Mouse (Mus musculus): Measurements from ENCODE around the gene Inf2. TPM values are rescaled to one million over a fixed set of nuclear protein-coding genes. Genes with fewer than 3 reads are reported as not detected.

Gene Inf2
- polyA plus RNA-seq, 1 experiment from 2014 or later, result 2.2 TPM

DNA sequence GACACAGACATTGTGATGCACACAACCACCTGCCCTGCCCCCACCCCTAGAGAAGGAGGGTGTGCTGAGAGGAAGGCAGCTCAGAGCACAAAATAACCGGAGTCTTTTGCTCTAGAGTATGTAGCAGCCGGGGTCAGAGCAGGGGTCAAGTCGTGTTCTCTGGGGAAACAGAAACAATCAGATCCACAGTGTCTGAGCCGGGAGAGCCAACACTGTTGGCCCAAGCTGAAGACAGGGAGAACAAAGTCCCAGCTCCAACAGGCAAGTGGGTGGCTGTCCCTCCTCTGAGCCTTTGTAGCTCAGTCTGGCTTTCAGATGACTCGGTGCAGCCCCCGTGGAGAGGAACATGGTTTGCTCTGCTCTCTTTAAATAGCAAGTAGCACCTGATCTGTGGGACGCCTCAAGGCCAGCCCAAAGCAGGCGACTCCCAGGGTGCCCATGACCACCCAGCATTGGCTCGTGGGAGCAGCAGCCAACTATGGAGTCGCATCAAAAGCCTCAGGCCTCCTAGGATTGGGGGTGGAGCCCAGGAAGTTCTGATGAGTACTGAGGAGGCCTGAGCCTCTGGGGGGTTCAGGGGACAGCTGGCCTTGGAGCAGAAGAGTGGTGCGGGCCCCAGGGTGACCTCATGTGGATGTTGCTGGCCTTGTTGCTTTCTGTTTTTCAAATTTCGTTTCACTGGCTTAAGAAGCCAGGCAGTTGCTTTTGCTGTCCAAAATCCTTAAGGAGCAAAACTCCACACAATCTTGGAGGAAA is 43.5 kb upstream of the Inf2 start:
- Histone ChIP-seq H3K9me3 (ENCODE audit: control insufficient read depth, low read length) (no peaks in the 10 kb centered on the region), H3K4me1 (ENCODE audit: control insufficient read depth, insufficient read depth, low read length) (no peaks in the 10 kb centered on the region; the same call in 1 of the 2 replicates), H3K36me3 (ENCODE audit: control insufficient read depth, insufficient read depth, low read length) (no peaks in the 10 kb centered on the region), H3K9ac (ENCODE audit: low read length) (no peak overlapping the region), H3K27me3 (ENCODE audit: control insufficient read depth, insufficient read depth, low read length) (no peaks in the 10 kb centered on the region), H3K4me3 (ENCODE audit: low read depth, low read length) (no peak overlapping the region), H3K4me2 (ENCODE audit: low read depth, severe bottlenecking) (no peak overlapping the region), H3K27ac (replicated peaks; ENCODE audit: low read depth, low read length) (no peak overlapping the region)
- ATAC-seq (ENCODE audit: insufficient number of reproducible peaks, low FRiP score, low TSS enrichment, low read depth), result no peak
- WGBS, result 40% methylated on average over 12 of the region's 12 CpGs
- no peak for DNase-seq (ENCODE audit: low spot score)

DNA sequence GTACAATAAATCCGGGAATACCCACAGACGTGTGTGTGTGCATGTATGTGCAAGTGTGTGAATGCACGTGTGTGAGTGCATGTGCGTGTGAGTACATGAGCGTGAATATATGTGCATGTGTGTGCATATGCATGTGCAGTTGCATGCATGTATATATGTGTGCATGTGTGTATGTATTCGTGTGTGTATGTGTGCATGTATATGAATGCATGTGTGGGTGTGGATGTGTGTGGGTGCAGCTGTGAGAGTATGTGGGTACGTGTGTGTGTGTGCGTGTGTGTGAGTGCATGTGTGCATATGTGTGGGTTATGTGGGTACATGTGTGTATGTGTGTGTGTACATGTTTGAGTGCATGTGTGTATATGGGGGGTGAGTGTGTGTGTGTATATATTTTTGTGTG is 42.5 kb upstream of the Inf2 start:
- WGBS, result 90% methylated on average over 8 of the region's 8 CpGs
- ATAC-seq (ENCODE audit: insufficient number of reproducible peaks, low FRiP score, low TSS enrichment, low read depth) (no peak), DNase-seq (ENCODE audit: low spot score) (no peak)

DNA sequence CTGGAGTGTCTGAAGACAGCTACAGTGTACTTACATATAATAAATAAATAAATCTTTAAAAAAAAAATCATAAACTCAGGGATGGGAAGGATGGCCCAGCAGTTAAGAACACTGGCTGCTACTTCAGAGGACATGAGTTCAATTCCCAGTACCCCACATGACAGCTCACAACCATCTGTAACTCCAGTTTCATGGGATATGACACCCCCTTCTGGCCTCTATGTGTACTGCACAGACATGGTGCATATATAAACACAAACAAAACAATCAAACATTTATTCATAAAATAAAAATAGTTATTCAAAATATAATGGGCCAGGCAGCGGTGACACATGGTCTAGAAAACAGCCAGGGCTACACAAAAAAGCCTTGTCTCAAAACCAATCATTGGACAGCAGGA is 39.3 kb upstream of the Inf2 start:
- Histone ChIP-seq H3K9me3 (ENCODE audit: control insufficient read depth, low read length) (no peaks in the 10 kb centered on the region), H3K9ac (ENCODE audit: low read length) (no peak overlapping the region), H3K27ac (replicated peaks; ENCODE audit: low read depth, low read length) (no peak overlapping the region), H3K27me3 (ENCODE audit: control insufficient read depth, insufficient read depth, low read length) (no peaks in the 10 kb centered on the region), H3K36me3 (ENCODE audit: control insufficient read depth, insufficient read depth, low read length) (no peaks in the 10 kb centered on the region), H3K4me2 (ENCODE audit: low read depth, severe bottlenecking) (no peak overlapping the region), H3K4me3 (ENCODE audit: low read depth, low read length) (no peak overlapping the region), H3K4me1 (ENCODE audit: control insufficient read depth, insufficient read depth, low read length) (no peaks in the 10 kb centered on the region; the same call in 1 of the 2 replicates)
- 94% methylated on average over 1 of the region's 1 CpGs for WGBS
- DNase-seq (ENCODE audit: low spot score) (no peak), ATAC-seq (ENCODE audit: insufficient number of reproducible peaks, low FRiP score, low TSS enrichment, low read depth) (no peak)

More for the DNA sequence above, 42.5 kb upstream of the Inf2 start:
- no peak overlapping the region for H3K4me3 ChIP-seq (ENCODE audit: low read depth, low read length)
- H3K27ac ChIP-seq (replicated peaks; ENCODE audit: low read depth, low read length), result no peak overlapping the region
- no peaks in the 10 kb centered on the region for H3K9me3 ChIP-seq (ENCODE audit: control insufficient read depth, low read length)
- H3K4me2 ChIP-seq (ENCODE audit: low read depth, severe bottlenecking), result no peak overlapping the region
- H3K9ac ChIP-seq (ENCODE audit: low read length), result no peak overlapping the region
- H3K27me3 ChIP-seq (ENCODE audit: control insufficient read depth, insufficient read depth, low read length), result no peaks in the 10 kb centered on the region
- no peaks in the 10 kb centered on the region; the same call in 1 of the 2 replicates for H3K4me1 ChIP-seq (ENCODE audit: control insufficient read depth, insufficient read depth, low read length)
- H3K36me3 ChIP-seq (ENCODE audit: control insufficient read depth, insufficient read depth, low read length), result no peaks in the 10 kb centered on the region

DNA sequence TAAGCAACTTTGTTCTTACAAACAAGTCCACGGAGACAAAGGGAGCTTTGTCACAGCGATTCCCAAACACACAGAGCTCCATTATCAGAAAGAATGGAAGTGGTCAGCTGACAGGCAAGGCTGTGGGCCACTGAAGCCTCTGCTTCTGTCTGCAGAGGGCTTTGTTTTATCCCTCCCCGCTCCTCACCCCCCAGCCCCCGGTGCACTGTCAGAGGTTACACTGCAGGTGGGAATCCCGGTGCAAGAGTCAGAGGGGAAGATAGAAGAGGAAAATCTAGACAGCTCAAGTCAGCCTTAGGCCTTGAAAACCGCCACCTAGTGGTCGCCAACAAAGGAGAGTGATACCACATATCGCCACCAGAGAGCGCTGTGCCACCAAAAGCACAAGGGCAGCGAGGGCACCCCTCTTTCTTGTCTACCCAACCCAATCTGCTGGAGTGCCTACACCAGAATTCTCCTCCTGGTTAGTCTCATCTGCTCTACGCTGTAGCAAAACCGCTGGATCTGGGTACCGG is 36.7 kb upstream of the Inf2 start:
- DNase-seq (ENCODE audit: low spot score) (peak; percentile 94), ATAC-seq (ENCODE audit: insufficient number of reproducible peaks, low FRiP score, low TSS enrichment, low read depth) (0 out of 2 replicates have a peak, but pooled peaks have one; percentile 52)
- no peak overlapping the region for H3K4me3 ChIP-seq (ENCODE audit: low read depth, low read length)
- no peak overlapping the region for H3K4me2 ChIP-seq (ENCODE audit: low read depth, severe bottlenecking)
- H3K27ac ChIP-seq (replicated peaks; ENCODE audit: low read depth, low read length), result no peak overlapping the region
- no peak overlapping the region for H3K9ac ChIP-seq (ENCODE audit: low read length)
- no peaks in the 10 kb centered on the region for H3K36me3 ChIP-seq (ENCODE audit: control insufficient read depth, insufficient read depth, low read length)
- WGBS, result 15% methylated on average over 13 of the region's 13 CpGs
- H3K9me3 ChIP-seq (ENCODE audit: control insufficient read depth, low read length), result no peaks in the 10 kb centered on the region
- H3K4me1 ChIP-seq (ENCODE audit: control insufficient read depth, insufficient read depth, low read length), result no peaks in the 10 kb centered on the region
- no peaks in the 10 kb centered on the region for H3K27me3 ChIP-seq (ENCODE audit: control insufficient read depth, insufficient read depth, low read length)

DNA sequence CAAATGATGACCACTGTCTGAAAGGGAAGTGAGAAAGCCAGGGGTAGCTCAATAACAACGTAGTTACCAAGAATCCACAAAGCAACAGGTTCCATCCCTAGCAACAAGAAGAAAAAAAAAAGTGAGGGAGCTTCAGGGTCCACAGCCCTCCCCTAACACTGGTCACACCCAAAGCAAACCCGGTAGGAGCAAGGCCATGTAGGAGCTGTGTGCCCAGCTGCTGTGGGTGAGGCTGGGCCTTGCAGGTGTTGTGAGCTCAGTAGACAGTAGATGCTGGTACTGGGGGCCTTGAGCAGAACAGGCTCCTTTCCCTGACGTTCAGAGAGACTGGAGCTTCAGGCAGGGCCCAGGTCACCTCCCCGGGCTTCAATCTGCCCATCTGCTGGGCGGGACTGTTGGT is 36.1 kb upstream of the Inf2 start:
- Histone ChIP-seq H3K4me1 (ENCODE audit: control insufficient read depth, insufficient read depth, low read length) (no peaks in the 10 kb centered on the region), H3K36me3 (ENCODE audit: control insufficient read depth, insufficient read depth, low read length) (no peaks in the 10 kb centered on the region), H3K27me3 (ENCODE audit: control insufficient read depth, insufficient read depth, low read length) (no peaks in the 10 kb centered on the region), H3K4me3 (ENCODE audit: low read depth, low read length) (no peak overlapping the region), H3K4me2 (ENCODE audit: low read depth, severe bottlenecking) (no peak overlapping the region), H3K9me3 (ENCODE audit: control insufficient read depth, low read length) (no peaks in the 10 kb centered on the region), H3K9ac (ENCODE audit: low read length) (no peak overlapping the region), H3K27ac (replicated peaks; ENCODE audit: low read depth, low read length) (no peak overlapping the region)
- ATAC-seq (ENCODE audit: insufficient number of reproducible peaks, low FRiP score, low TSS enrichment, low read depth) (no peak), DNase-seq (ENCODE audit: low spot score) (no peak)
- WGBS, result 66% methylated on average over 5 of the region's 5 CpGs

DNA sequence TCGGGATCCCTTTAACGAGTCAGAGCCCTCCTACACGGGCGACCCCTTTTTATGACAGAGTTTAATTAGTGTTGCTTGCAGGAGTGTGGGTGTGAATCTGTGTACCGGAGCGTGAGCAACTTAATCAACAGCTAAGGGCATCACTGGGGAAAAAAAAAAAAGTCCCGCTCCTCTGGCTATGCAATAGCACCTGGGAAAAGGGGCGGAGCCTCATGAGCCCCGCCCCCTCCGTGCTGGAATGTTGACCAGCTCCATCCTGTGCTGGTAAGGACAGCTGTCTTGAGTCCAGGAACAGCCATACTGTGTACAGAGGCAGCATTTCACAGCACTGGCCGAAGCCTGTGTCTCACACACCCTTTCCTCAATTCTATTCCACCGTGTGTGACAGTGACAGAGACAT is 33.7 kb upstream of the Inf2 start:
- no peaks in the 10 kb centered on the region for H3K36me3 ChIP-seq (ENCODE audit: control insufficient read depth, insufficient read depth, low read length)
- ATAC-seq (ENCODE audit: insufficient number of reproducible peaks, low FRiP score, low TSS enrichment, low read depth) (no peak), DNase-seq (ENCODE audit: low spot score) (peak; percentile 58)
- no peaks in the 10 kb centered on the region for H3K9me3 ChIP-seq (ENCODE audit: control insufficient read depth, low read length)
- no peaks in the 10 kb centered on the region for H3K27me3 ChIP-seq (ENCODE audit: control insufficient read depth, insufficient read depth, low read length)
- H3K27ac ChIP-seq (replicated peaks; ENCODE audit: low read depth, low read length), result no peak overlapping the region
- 23% methylated on average over 12 of the region's 12 CpGs for WGBS
- no peak overlapping the region for H3K4me3 ChIP-seq (ENCODE audit: low read depth, low read length)
- no peak overlapping the region for H3K4me2 ChIP-seq (ENCODE audit: low read depth, severe bottlenecking)
- no peak overlapping the region for H3K9ac ChIP-seq (ENCODE audit: low read length)
- no peaks in the 10 kb centered on the region for H3K4me1 ChIP-seq (ENCODE audit: control insufficient read depth, insufficient read depth, low read length)

DNA sequence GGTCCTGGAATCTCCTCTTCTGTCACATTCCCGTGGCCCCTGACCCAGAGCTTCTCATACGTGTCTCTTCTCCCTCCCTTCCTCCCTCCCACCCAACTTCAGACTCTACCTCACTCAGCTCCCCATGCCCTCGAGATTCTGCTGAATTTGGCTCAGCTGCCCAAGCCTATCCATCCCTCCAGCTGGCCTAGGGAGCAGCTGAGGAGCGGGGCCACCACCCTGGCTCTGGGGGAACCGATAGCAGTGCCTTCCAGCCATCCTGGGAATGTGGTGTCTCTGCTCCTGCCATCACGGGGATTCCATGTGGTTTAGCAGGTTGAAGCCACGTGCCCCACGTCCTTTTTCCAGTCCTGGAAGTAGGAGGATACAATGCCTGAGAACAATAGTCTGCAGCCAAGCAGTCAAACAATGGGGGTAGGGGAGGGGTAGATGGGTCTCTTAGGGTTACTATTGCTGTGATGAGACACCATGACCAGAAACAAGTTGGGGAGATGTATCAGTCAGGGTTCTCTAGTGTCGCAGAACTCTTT is 32.0 kb upstream of the Inf2 start:
- no peak overlapping the region for H3K27ac ChIP-seq (replicated peaks; ENCODE audit: low read depth, low read length)
- ATAC-seq (ENCODE audit: insufficient number of reproducible peaks, low FRiP score, low TSS enrichment, low read depth) (no peak), DNase-seq (ENCODE audit: low spot score) (no peak)
- H3K27me3 ChIP-seq (ENCODE audit: control insufficient read depth, insufficient read depth, low read length), result no peaks in the 10 kb centered on the region
- no peaks in the 10 kb centered on the region for H3K4me1 ChIP-seq (ENCODE audit: control insufficient read depth, insufficient read depth, low read length)
- no peaks in the 10 kb centered on the region for H3K36me3 ChIP-seq (ENCODE audit: control insufficient read depth, insufficient read depth, low read length)
- H3K9ac ChIP-seq (ENCODE audit: low read length), result no peak overlapping the region
- H3K4me2 ChIP-seq (ENCODE audit: low read depth, severe bottlenecking), result no peak overlapping the region
- no peak overlapping the region for H3K4me3 ChIP-seq (ENCODE audit: low read depth, low read length)
- WGBS, result 79% methylated on average over 9 of the region's 9 CpGs
- no peaks in the 10 kb centered on the region for H3K9me3 ChIP-seq (ENCODE audit: control insufficient read depth, low read length)

DNA sequence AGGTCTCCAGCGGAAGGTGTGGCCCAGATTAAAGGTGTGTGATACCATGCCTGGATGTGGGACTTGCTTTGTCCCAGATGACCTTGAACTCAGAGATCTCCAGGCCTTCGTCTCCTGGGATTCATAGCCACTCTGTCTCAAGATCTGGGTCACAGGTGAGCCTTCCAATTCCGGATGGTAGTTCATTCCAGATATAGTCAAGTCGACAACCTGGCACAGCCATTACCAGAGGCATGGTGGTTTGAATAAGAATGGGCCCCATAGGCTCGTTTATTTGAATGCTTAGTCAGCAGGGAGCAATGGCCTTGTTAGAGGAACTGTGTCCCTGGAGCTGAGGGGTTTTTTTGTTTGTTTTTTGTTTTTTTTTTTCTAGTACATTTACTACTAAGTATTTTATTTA is 31.4 kb upstream of the Inf2 start:
- Histone ChIP-seq H3K9me3 (ENCODE audit: control insufficient read depth, low read length) (no peaks in the 10 kb centered on the region), H3K9ac (ENCODE audit: low read length) (no peak overlapping the region), H3K4me1 (ENCODE audit: control insufficient read depth, insufficient read depth, low read length) (no peaks in the 10 kb centered on the region), H3K27me3 (ENCODE audit: control insufficient read depth, insufficient read depth, low read length) (no peaks in the 10 kb centered on the region), H3K27ac (replicated peaks; ENCODE audit: low read depth, low read length) (no peak overlapping the region), H3K36me3 (ENCODE audit: control insufficient read depth, insufficient read depth, low read length) (no peaks in the 10 kb centered on the region), H3K4me2 (ENCODE audit: low read depth, severe bottlenecking) (no peak overlapping the region), H3K4me3 (ENCODE audit: low read depth, low read length) (no peak overlapping the region)
- DNase-seq (ENCODE audit: low spot score) (no peak), ATAC-seq (ENCODE audit: insufficient number of reproducible peaks, low FRiP score, low TSS enrichment, low read depth) (no peak)
- 80% methylated on average over 5 of the region's 5 CpGs for WGBS
